Mouse (Mus musculus) left cerebral cortex, postnatal 25 days (tissue): ENCODE data around the gene Fbh1. TPM values are rescaled to one million over a fixed set of nuclear protein-coding genes. Genes with fewer than 3 reads are reported as not detected.
"Not testable (repeated sequence)": the region's sequence is repeated elsewhere in the genome, so short reads cannot be mapped to it uniquely, and the experiment has no call there.

Experiments
- DNase-seq, 2 experiments: peaks; one replicate each; pipeline ENCODE4 v3.0.0; 2022; ENCODE audit warnings: low spot score in 2 of 2, mixed read lengths in 1 of 2
- intact Hi-C: fragments of 180-260 bp; cut with DNase I; formaldehyde crosslinking; loops from one replicate; pipeline ENCODE4 v1.15.1; 2025
- total RNA-seq, 2 experiments: library from RNA; stranded (reverse); gene quantifications; 2 replicates each; pipeline ENCODE4 v1.2.3; 2021

The Fbh1 gene
- total RNA-seq, 2 experiments from 2014 or later = 102 to 122 TPM

- intact Hi-C loops = no loop called here
- DNase-seq = peak in 1 of 2 experiments; percentile 14
Observed at GRCm38 (mm10) chr2:11732978-11733377, 44.4 kb downstream of the Fbh1 start.

- intact Hi-C loops = no loop called here
- DNase-seq = no peak
Observed at GRCm38 (mm10) chr2:11729091-11729490, 48.3 kb downstream of the Fbh1 start.

GRCm38 (mm10) chr2:11727574-11727973 is 49.8 kb downstream of the Fbh1 start:
- peak in 1 of 2 experiments; percentile 18 for DNase-seq
- intact Hi-C loops = no loop called here

GRCm38 (mm10) chr2:11722564-11722963 is 54.8 kb downstream of the Fbh1 start:
- DNase-seq = no peak
- intact Hi-C loops = no loop called here

GRCm38 (mm10) chr2:11718573-11718972 is 58.8 kb downstream of the Fbh1 start:
- no peak for DNase-seq
- intact Hi-C loops = no loop called here

- peak; percentile 34 to 80 for DNase-seq
- intact Hi-C loops = no loop called here
Observed at GRCm38 (mm10) chr2:11714535-11714934, 62.8 kb downstream of the Fbh1 start.

- no peak for DNase-seq
- intact Hi-C loops = no loop called here
Observed at GRCm38 (mm10) chr2:11713021-11713420, 64.4 kb downstream of the Fbh1 start.

- intact Hi-C loops = no loop called here
- no peak for DNase-seq
Observed at GRCm38 (mm10) chr2:11712483-11712990, 64.8 kb downstream of the Fbh1 start.

GRCm38 (mm10) chr2:11710101-11710500 is 67.3 kb downstream of the Fbh1 start:
- DNase-seq, intact Hi-C loops: not testable (repeated sequence)

- intact Hi-C loops = no loop called here
- peak in 1 of 2 experiments; percentile 6 for DNase-seq
Observed at GRCm38 (mm10) chr2:11708538-11708937, 68.8 kb downstream of the Fbh1 start.

GRCm38 (mm10) chr2:11706746-11707065 is 70.7 kb downstream of the Fbh1 start:
- DNase-seq = peak; percentile 20 to 72
- intact Hi-C loops = no loop called here

- intact Hi-C loops = no loop called here
- DNase-seq = no peak
Observed at GRCm38 (mm10) chr2:11706030-11706745, 71.2 kb downstream of the Fbh1 start.

- intact Hi-C loops = no loop called here
- DNase-seq = peak; percentile 42 to 77
Observed at GRCm38 (mm10) chr2:11705201-11706025, 72.0 kb downstream of the Fbh1 start, which contains the start of gene Il15ra. TSS of gene Il15ra (plus strand) at chr2:11705290.

- DNase-seq = no peak
- intact Hi-C loops = no loop called here
Observed at GRCm38 (mm10) chr2:11699905-11700304, 77.5 kb downstream of the Fbh1 start.

GRCm38 (mm10) chr2:11698994-11699393 is 78.4 kb downstream of the Fbh1 start:
- no peak for DNase-seq
- intact Hi-C loops = no loop called here

- no peak for DNase-seq
- intact Hi-C loops = no loop called here
Observed at GRCm38 (mm10) chr2:11695867-11696266, 81.5 kb downstream of the Fbh1 start.

GRCm38 (mm10) chr2:11694104-11694503 is 83.3 kb downstream of the Fbh1 start:
- intact Hi-C loops = no loop called here
- no peak for DNase-seq

GRCm38 (mm10) chr2:11693352-11693751 is 84.0 kb downstream of the Fbh1 start:
- DNase-seq = no peak
- intact Hi-C loops = no loop called here
